ENCODE assay signal across 9 mouse cellular contexts in genomic region chr16:8539150-8539865, GRCm38 (mm10). TPM values are rescaled to one million over a fixed set of nuclear protein-coding genes. Genes with fewer than 3 reads are reported as not detected.
DNase-seq lines count a peak whose midpoint lies in the region; ATAC-seq and TF ChIP-seq lines count a peak whose summit lies in the region.
"Had no signal": no experiment of that assay in that cellular context is flagged by ENCODE, and none has a peak within 500 bp of the region (broad histone marks: within the 10 kb centered on the region; RNA-seq: fewer than 3 reads in every experiment).

No protein-coding gene starts in this region.

- peak overlapping the region; percentile 28 for H3K4me2 ChIP-seq in forebrain, embryonic 15.5 days (replicated peaks)
- H3K4me2 ChIP-seq in liver, postnatal 0 days (ENCODE audit: low read depth, low read length) = no peak overlapping the region
- H3K4me2 ChIP-seq: limb, embryonic 13.5 days had no signal

- 17% methylated on average over 9 of the region's 9 CpGs for WGBS in forebrain, embryonic 15.5 days
- WGBS in liver, postnatal 0 days (ENCODE audit: insufficient replicate concordance) = 68% methylated on average over 9 of the region's 9 CpGs

- DNase-seq in adrenal gland, adult 2 months = peak; percentile 26
- DNase-seq in adrenal gland, postnatal 10 days = no peak
- peak; percentile 30 to 39 for DNase-seq in layer of hippocampus, postnatal 25 days (ENCODE audit: extremely low spot score in 1 of 2, low spot score in 1 of 2)
- DNase-seq in retina, embryonic 14.5 days (ENCODE audit: low spot score) = peak; percentile 89
- no peak for DNase-seq in heart, adult 18-20 months
- no peak for DNase-seq in liver, postnatal 0 days
- DNase-seq in lung, postnatal 36 days = no peak

- no peaks in the 10 kb centered on the region for H3K9me3 ChIP-seq in forebrain, embryonic 15.5 days
- no peaks in the 10 kb centered on the region for H3K9me3 ChIP-seq in liver, postnatal 0 days (ENCODE audit: low read length)
- H3K9me3 ChIP-seq: limb, embryonic 13.5 days had no signal

- peaks cover 40% of the 10 kb centered on the region for H3K4me1 ChIP-seq in forebrain, embryonic 15.5 days
- no peaks in the 10 kb centered on the region for H3K4me1 ChIP-seq in liver, postnatal 0 days (ENCODE audit: insufficient read depth)

- peak overlapping the region; percentile 90 for H3K27ac ChIP-seq in forebrain, embryonic 15.5 days (replicated peaks)
- no peak overlapping the region for H3K27ac ChIP-seq in liver, postnatal 0 days (ENCODE audit: low read depth)
- H3K27ac ChIP-seq: limb, embryonic 13.5 days had no signal

- ATAC-seq in forebrain, embryonic 15.5 days (replicated peaks) = peak; percentile 93
- ATAC-seq in liver, postnatal 0 days = no peak

- H3K4me3 ChIP-seq in forebrain, embryonic 15.5 days = no peak overlapping the region
- H3K4me3 ChIP-seq in liver, postnatal 0 days (ENCODE audit: low read depth, low read length) = no peak overlapping the region
- H3K4me3 ChIP-seq: limb, embryonic 13.5 days had no signal

- H3K9ac ChIP-seq in forebrain, embryonic 15.5 days (replicated peaks) = no peak overlapping the region
- no peak overlapping the region for H3K9ac ChIP-seq in liver, postnatal 0 days (replicated peaks)
- H3K9ac ChIP-seq: limb, embryonic 13.5 days had no signal

- no peaks in the 10 kb centered on the region for H3K36me3 ChIP-seq in forebrain, embryonic 15.5 days
- H3K36me3 ChIP-seq in liver, postnatal 0 days (replicated peaks; ENCODE audit: insufficient read depth, low read length) = no peaks in the 10 kb centered on the region

- no peaks in the 10 kb centered on the region for H3K27me3 ChIP-seq in forebrain, embryonic 15.5 days
- H3K27me3 ChIP-seq in liver, postnatal 0 days (ENCODE audit: insufficient read depth, low read length) = no peaks in the 10 kb centered on the region
- H3K27me3 ChIP-seq: limb, embryonic 13.5 days had no signal

- TF ChIP-seq EP300 in liver, postnatal 0 days (IDR thresholded peaks at IDR 0.05; ENCODE audit: low read depth) = no peak

- no peak for TF ChIP-seq CTCF in liver, postnatal 0 days (IDR thresholded peaks at IDR 0.05; ENCODE audit: low read depth)

RNA-seq across cellular contexts. Expression of gene Abat, which starts 26.1 kb away (rescaled TPM):
- total RNA-seq in adrenal gland, adult 2 months (2021) = 100 to 1,000 TPM in 1 of 2 experiments, 10 to 100 TPM in 1; 66.4 to 111 TPM
- 37.9 and 46.4 TPM in 2 replicates for polyA plus RNA-seq in adrenal gland, adult 2 months (2012; rRNA removed)
- 10 to 100 TPM; 29.8 to 33.6 TPM for total RNA-seq in adrenal gland, postnatal 10 days (2021)
- 48.4 and 51.0 TPM in 2 replicates for polyA plus RNA-seq in forebrain, embryonic 15.5 days (2015; fragmentation: Nextera tagmentation; extraction: Ambion mirVana)
- total RNA-seq in layer of hippocampus, postnatal 25 days (2021) = 100 to 1,000 TPM; 136 to 146 TPM
- total RNA-seq in heart, adult 18-20 months (2021) = 10 to 100 TPM in 1 of 2 experiments, 1 to 10 TPM in 1; 9.8 to 10.2 TPM
- 37.8 and 39.1 TPM in 2 replicates for polyA plus RNA-seq in liver, postnatal 0 days (2015; fragmentation: Nextera tagmentation; extraction: Ambion mirVana)

Comparison
In these comparisons a context has a peak if more than half of its experiments do, and no peak if none do; other contexts are left out.
1. DNase-seq: peak in adrenal gland, adult 2 months (single experiment), layer of hippocampus, postnatal 25 days (2 of 2) and retina, embryonic 14.5 days (single experiment); none in adrenal gland, postnatal 10 days (single experiment), heart, adult 18-20 months (0 of 2), liver, postnatal 0 days (single experiment) and lung, postnatal 36 days (single experiment).